Mouse (Mus musculus): ENCODE measurements around the gene Hdc.

Hdc gene

GRCm38 (mm10) chr2:126600533-126600932 lies 18.6 kb downstream of the Hdc start:
- DNase-seq (ENCODE audit: low read depth), result no peak

GRCm38 (mm10) chr2:126599005-126599404 lies 20.1 kb downstream of the Hdc start:
- DNase-seq (ENCODE audit: low read depth), result no peak

GRCm38 (mm10) chr2:126598359-126598758 lies 20.7 kb downstream of the Hdc start:
- DNase-seq (ENCODE audit: low read depth), result no peak

GRCm38 (mm10) chr2:126597279-126598241 lies 21.5 kb downstream of the Hdc start:
- no peak for DNase-seq (ENCODE audit: low read depth)

- no peak for DNase-seq (ENCODE audit: low read depth)
Observed at GRCm38 (mm10) chr2:126596347-126597072, 22.6 kb downstream of the Hdc start.

GRCm38 (mm10) chr2:126593831-126594610 lies 25.1 kb downstream of the Hdc start:
- no peak for DNase-seq (ENCODE audit: low read depth)

- DNase-seq (ENCODE audit: low read depth), result no peak
Observed at GRCm38 (mm10) chr2:126591304-126591703, 27.8 kb downstream of the Hdc start.

- DNase-seq (ENCODE audit: low read depth), result no peak
Observed at GRCm38 (mm10) chr2:126587468-126587867, 31.6 kb downstream of the Hdc start.

- no peak for DNase-seq (ENCODE audit: low read depth)
Observed at GRCm38 (mm10) chr2:126584621-126585369, 34.3 kb downstream of the Hdc start.

- no peak for DNase-seq (ENCODE audit: low read depth)
Observed at GRCm38 (mm10) chr2:126583960-126584359, 35.1 kb downstream of the Hdc start.

GRCm38 (mm10) chr2:126579282-126579681 lies 39.8 kb downstream of the Hdc start:
- no peak for DNase-seq (ENCODE audit: low read depth)

GRCm38 (mm10) chr2:126577362-126577761 lies 41.7 kb downstream of the Hdc start:
- DNase-seq (ENCODE audit: low read depth), result no peak

GRCm38 (mm10) chr2:126575391-126576176 lies 43.5 kb downstream of the Hdc start:
- DNase-seq (ENCODE audit: low read depth), result no peak

GRCm38 (mm10) chr2:126572747-126573146 lies 46.4 kb downstream of the Hdc start:
- no peak for DNase-seq (ENCODE audit: low read depth)

- no peak for DNase-seq (ENCODE audit: low read depth)
Observed at GRCm38 (mm10) chr2:126572163-126572562, 46.9 kb downstream of the Hdc start.

- DNase-seq (ENCODE audit: low read depth), result peak; percentile 26
Observed at GRCm38 (mm10) chr2:126563411-126564105, 55.5 kb downstream of the Hdc start.

GRCm38 (mm10) chr2:126560094-126560493 lies 59.0 kb downstream of the Hdc start:
- DNase-seq (ENCODE audit: low read depth), result no peak

GRCm38 (mm10) chr2:126555533-126555932 lies 63.6 kb downstream of the Hdc start:
- DNase-seq (ENCODE audit: low read depth), result no peak

GRCm38 (mm10) chr2:126553291-126553639 lies 65.8 kb downstream of the Hdc start:
- no peak for DNase-seq (ENCODE audit: low read depth)
